ENCODE assay signal across 14 mouse cellular contexts in the genomic region with DNA sequence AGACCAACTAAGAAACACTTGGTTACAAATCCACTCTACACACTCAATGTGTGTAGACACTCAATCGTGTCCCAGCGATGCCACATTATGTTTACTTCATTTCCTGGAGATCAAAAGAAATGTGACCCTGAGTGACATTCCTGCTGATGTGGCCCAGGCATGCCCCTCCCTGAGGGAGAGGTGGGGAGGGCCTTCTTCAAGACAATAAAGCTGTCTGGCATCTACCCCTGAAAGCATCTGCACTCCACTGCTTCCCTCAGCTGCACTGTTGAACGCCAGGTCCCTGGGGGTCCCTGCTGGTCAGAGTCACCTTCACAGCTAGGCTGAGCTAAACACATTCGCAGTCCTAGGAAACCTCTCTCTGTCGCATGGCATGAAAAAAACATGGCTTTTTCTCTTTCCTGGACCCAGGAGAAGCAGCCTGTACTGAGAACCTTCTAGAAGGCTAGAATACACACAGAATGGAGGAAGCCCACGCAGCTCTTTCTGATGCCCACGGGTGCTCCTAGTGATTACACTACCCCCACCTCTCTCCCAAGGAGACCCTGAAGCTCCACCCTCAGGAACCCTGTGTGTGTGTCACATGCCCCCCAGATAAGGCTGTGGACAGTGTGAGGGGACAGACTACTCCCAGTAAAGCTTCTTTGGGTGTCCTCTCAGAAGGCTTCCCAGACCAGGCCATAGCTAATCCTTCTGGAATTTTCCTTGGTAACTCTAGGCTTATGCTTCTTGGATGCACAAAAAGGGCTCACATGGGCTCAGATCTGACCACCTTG.
DNase-seq lines count a peak whose midpoint lies in the region; ATAC-seq and TF ChIP-seq lines count a peak whose summit lies in the region.
"Had no signal": no experiment of that assay in that cellular context is flagged by ENCODE, and none has a peak within 500 bp of the region (broad histone marks: within the 10 kb centered on the region; RNA-seq: fewer than 3 reads in every experiment).

No protein-coding gene starts in this region.

- H3K27ac ChIP-seq in heart, embryonic 11.5 days (ENCODE audit: low read depth, low read length), result peak overlapping the region; percentile 4
- peak overlapping the region; percentile 63 for H3K27ac ChIP-seq in embryonic facial prominence, embryonic 10.5 days (replicated peaks)
- peak overlapping the region; percentile 35 for H3K27ac ChIP-seq in liver, postnatal 0 days (ENCODE audit: low read depth)
- H3K27ac ChIP-seq in layer of hippocampus, adult 2 months, result no peak overlapping the region
- H3K27ac ChIP-seq: embryonic facial prominence, embryonic 15.5 days; forebrain, embryonic 15.5 days; neural tube, embryonic 15.5 days had no signal

- H3K9ac ChIP-seq in heart, embryonic 11.5 days (ENCODE audit: low read depth, low read length), result 0 out of 2 replicates have a peak overlapping the region, but pooled peaks have one; percentile 17
- peak overlapping the region; percentile 38; the same call in 1 of the 2 replicates for H3K9ac ChIP-seq in liver, postnatal 0 days (replicated peaks)
- H3K9ac ChIP-seq: embryonic facial prominence, embryonic 15.5 days; forebrain, embryonic 15.5 days; neural tube, embryonic 15.5 days had no signal

- TF ChIP-seq EP300 in liver, postnatal 0 days (IDR thresholded peaks at IDR 0.05; ENCODE audit: low read depth), result no peak

- no peaks in the 10 kb centered on the region for H3K27me3 ChIP-seq in heart, embryonic 11.5 days (ENCODE audit: control insufficient read depth, insufficient read depth, low read length)
- H3K27me3 ChIP-seq in embryonic facial prominence, embryonic 10.5 days (replicated peaks; ENCODE audit: low read depth, poor library complexity, severe bottlenecking), result no peaks in the 10 kb centered on the region
- H3K27me3 ChIP-seq in liver, postnatal 0 days (ENCODE audit: insufficient read depth, low read length), result no peaks in the 10 kb centered on the region
- H3K27me3 ChIP-seq: embryonic facial prominence, embryonic 15.5 days; forebrain, embryonic 15.5 days; neural tube, embryonic 15.5 days had no signal

- DNase-seq in heart, adult 18-20 months, result no peak
- DNase-seq in lung, adult 2 months, result peak; percentile 4
- DNase-seq in lung, postnatal 25 days (ENCODE audit: low spot score), result no peak
- peak; percentile 19 for DNase-seq in embryonic facial prominence, embryonic 10.5 days (ENCODE audit: low spot score)
- no peak for DNase-seq in liver, postnatal 0 days
- no peak for DNase-seq in layer of hippocampus, adult 2 months (ENCODE audit: low spot score in 2 of 2)
- DNase-seq: adrenal gland, adult 8-10 months; cerebellum, adult 9-11 months; heart, postnatal 14 days; kidney, adult 18-20 months had no signal

- ATAC-seq in heart, embryonic 11.5 days (replicated peaks; ENCODE audit: insufficient number of reproducible peaks, low FRiP score, low TSS enrichment), result peak; percentile 72
- ATAC-seq in liver, postnatal 0 days, result no peak
- ATAC-seq: forebrain, embryonic 15.5 days had no signal

- H3K4me1 ChIP-seq in heart, embryonic 11.5 days (ENCODE audit: control insufficient read depth, insufficient read depth, low read length), result peaks cover 28% of the 10 kb centered on the region
- H3K4me1 ChIP-seq in lung, adult 2 months (ENCODE audit: control insufficient read depth, insufficient read depth, low read length), result peaks cover 20% of the 10 kb centered on the region
- peaks cover 21% of the 10 kb centered on the region for H3K4me1 ChIP-seq in embryonic facial prominence, embryonic 10.5 days
- H3K4me1 ChIP-seq in liver, postnatal 0 days (ENCODE audit: insufficient read depth), result peaks cover 53% of the 10 kb centered on the region

- 42% methylated on average over 7 of the region's 7 CpGs for WGBS in heart, embryonic 11.5 days (ENCODE audit: insufficient replicate concordance)
- WGBS in lung, adult 2 months, result 55% methylated on average over 7 of the region's 7 CpGs
- WGBS in embryonic facial prominence, embryonic 10.5 days, result 56% methylated on average over 7 of the region's 7 CpGs
- WGBS in liver, postnatal 0 days (ENCODE audit: insufficient replicate concordance), result 48% methylated on average over 7 of the region's 7 CpGs

- TF ChIP-seq POLR2A in lung, adult 2 months (IDR thresholded peaks at IDR 0.05; ENCODE audit: borderline replicate concordance, extremely low read depth, low read depth, low read length), result no peak

- no peaks in the 10 kb centered on the region for H3K9me3 ChIP-seq in heart, embryonic 11.5 days (replicated peaks; ENCODE audit: control insufficient read depth, low read length)
- no peaks in the 10 kb centered on the region for H3K9me3 ChIP-seq in embryonic facial prominence, embryonic 10.5 days
- no peaks in the 10 kb centered on the region for H3K9me3 ChIP-seq in liver, postnatal 0 days (ENCODE audit: low read length)
- H3K9me3 ChIP-seq: embryonic facial prominence, embryonic 15.5 days; forebrain, embryonic 15.5 days; neural tube, embryonic 15.5 days had no signal

- no peak for TF ChIP-seq CTCF in lung, adult 2 months (IDR thresholded peaks at IDR 0.05; ENCODE audit: insufficient read depth, low read length)
- no peak for TF ChIP-seq CTCF in liver, postnatal 0 days (IDR thresholded peaks at IDR 0.05; ENCODE audit: low read depth)
- no peak for TF ChIP-seq CTCF in layer of hippocampus, adult 2 months (conservative IDR thresholded peaks at IDR 0.05)

- H3K4me3 ChIP-seq in heart, embryonic 11.5 days (ENCODE audit: low read depth, low read length), result no peak overlapping the region
- H3K4me3 ChIP-seq in lung, adult 2 months (replicated peaks; ENCODE audit: extremely low read depth, low read depth, low read length), result no peak overlapping the region
- no peak overlapping the region for H3K4me3 ChIP-seq in embryonic facial prominence, embryonic 10.5 days
- H3K4me3 ChIP-seq in liver, postnatal 0 days (ENCODE audit: low read depth, low read length), result no peak overlapping the region
- H3K4me3 ChIP-seq in layer of hippocampus, adult 2 months, result no peak overlapping the region
- H3K4me3 ChIP-seq: embryonic facial prominence, embryonic 15.5 days; forebrain, embryonic 15.5 days; neural tube, embryonic 15.5 days had no signal

- H3K36me3 ChIP-seq in heart, embryonic 11.5 days (ENCODE audit: control insufficient read depth, insufficient read depth, low read length), result no peaks in the 10 kb centered on the region
- no peaks in the 10 kb centered on the region for H3K36me3 ChIP-seq in embryonic facial prominence, embryonic 10.5 days (replicated peaks)
- no peaks in the 10 kb centered on the region for H3K36me3 ChIP-seq in liver, postnatal 0 days (replicated peaks; ENCODE audit: insufficient read depth, low read length)
- H3K36me3 ChIP-seq: embryonic facial prominence, embryonic 15.5 days; forebrain, embryonic 15.5 days; neural tube, embryonic 15.5 days had no signal

- no peak overlapping the region for H3K4me2 ChIP-seq in heart, embryonic 11.5 days
- H3K4me2 ChIP-seq in liver, postnatal 0 days (ENCODE audit: low read depth, low read length), result no peak overlapping the region
- H3K4me2 ChIP-seq: embryonic facial prominence, embryonic 15.5 days; forebrain, embryonic 15.5 days; neural tube, embryonic 15.5 days had no signal

Comparison
In these comparisons a context has a peak if more than half of its experiments do, and no peak if none do; other contexts are left out.
1. DNase-seq: peak in lung, adult 2 months (single experiment) and embryonic facial prominence, embryonic 10.5 days (single experiment); none in heart, adult 18-20 months (0 of 2), lung, postnatal 25 days (single experiment), liver, postnatal 0 days (single experiment) and layer of hippocampus, adult 2 months (0 of 2).